Mouse (Mus musculus): Measurements from ENCODE around the gene Tktl2.

Gene Tktl2

GRCm38 (mm10) chr8:66511537-66511936, at the start of gene Tktl2:
Gene Tktl2 (plus strand): TSS chr8:66511756.
- no peak for DNase-seq (ENCODE audit: extremely low read depth, insufficient read length, low spot score)

DNA sequence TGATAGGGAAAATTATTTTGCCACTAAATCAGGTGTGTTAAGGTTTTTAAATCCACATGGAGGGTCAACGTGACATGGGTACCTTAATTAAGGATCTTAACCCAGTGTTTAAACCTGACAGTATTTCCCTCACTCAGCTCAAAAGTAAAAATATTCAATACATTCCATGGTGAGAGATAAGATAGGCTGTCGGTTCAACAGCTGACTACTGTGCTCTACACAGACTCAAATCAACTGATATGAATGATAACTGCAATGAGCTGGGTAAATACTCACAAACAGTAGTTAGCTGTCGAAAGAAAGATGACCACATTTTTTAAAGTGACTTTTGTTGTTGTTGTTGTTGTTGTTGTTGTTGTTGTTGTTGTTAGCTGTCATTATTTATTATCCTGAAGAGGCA, 41.7 kb upstream of the Tktl2 start:
- DNase-seq (ENCODE audit: extremely low read depth, insufficient read length, low spot score) = no peak

- no peak for DNase-seq (ENCODE audit: extremely low read depth, insufficient read length, low spot score)
These were observed 34.7 kb upstream of the Tktl2 start for GRCm38 (mm10) chr8:66476880-66477279.

DNA sequence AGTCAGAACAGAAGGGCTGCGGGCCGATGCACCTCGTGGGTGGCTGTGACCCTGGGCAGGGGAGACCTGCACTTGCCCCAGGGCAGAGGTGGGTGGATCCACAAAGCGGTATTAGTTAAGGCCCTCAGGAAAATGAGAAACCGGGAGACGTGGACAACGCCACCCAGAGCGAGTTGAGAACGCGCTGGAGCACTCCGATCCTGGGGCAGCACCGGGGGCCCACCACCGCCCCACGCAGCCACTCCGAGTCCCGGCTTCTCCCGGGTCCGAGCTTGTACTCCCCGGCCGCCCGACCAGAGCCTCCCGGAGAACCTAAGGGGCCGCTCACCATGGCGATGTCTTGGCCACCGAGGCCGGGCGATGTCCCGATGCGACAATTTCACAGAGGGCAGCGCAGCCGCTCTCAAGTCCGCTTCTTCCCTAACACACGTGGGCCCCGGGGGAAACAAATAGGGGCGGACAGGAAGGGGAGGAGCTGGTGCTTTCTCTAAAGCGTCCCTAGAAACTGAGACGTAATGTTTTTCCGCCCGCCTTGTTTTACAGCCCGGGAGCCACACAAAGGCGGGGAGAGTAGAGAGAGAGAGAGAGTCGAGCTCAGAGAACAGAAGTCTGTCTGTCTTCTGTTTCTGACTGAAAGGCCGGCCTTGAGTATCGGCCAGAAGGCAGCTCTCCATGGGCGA, 25.3 kb upstream of the Tktl2 start, which contains the start of gene Tma16:
Gene Tma16 (minus strand): TSS at position 447 of the 680 bp plus-strand sequence.
- DNase-seq (ENCODE audit: extremely low read depth, insufficient read length, low spot score) = peak; percentile 75

- no peak for DNase-seq (ENCODE audit: extremely low read depth, insufficient read length, low spot score)
These were observed 23.0 kb upstream of the Tktl2 start for GRCm38 (mm10) chr8:66488556-66488955.

- DNase-seq (ENCODE audit: extremely low read depth, insufficient read length, low spot score) = no peak
These were observed 20.9 kb upstream of the Tktl2 start for GRCm38 (mm10) chr8:66490624-66491023.

GRCm38 (mm10) chr8:66494496-66494895, 17.1 kb upstream of the Tktl2 start:
- DNase-seq (ENCODE audit: extremely low read depth, insufficient read length, low spot score) = no peak

DNA sequence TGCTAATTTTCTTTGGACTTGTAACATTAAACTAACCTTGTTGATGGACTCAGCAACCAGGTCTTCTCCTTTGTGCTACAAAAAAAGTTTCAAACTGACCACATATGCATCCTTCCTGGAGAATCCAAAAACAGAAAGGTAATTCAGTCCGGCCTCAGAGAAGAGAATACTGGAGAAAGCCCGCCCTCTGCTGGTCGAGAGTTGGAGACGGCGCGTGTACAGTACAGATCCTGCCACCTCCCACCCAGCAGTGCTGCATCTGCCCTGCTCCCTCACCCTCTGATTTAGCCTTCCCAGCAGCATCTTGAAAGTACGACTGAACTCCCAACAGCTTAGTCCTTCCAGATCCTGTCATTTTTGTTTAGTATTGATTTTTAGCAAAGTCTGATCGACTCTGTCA, 15.8 kb upstream of the Tktl2 start:
- DNase-seq (ENCODE audit: extremely low read depth, insufficient read length, low spot score) = no peak

- no peak for DNase-seq (ENCODE audit: extremely low read depth, insufficient read length, low spot score)
These were observed 14.5 kb upstream of the Tktl2 start for GRCm38 (mm10) chr8:66496998-66497577.

DNA sequence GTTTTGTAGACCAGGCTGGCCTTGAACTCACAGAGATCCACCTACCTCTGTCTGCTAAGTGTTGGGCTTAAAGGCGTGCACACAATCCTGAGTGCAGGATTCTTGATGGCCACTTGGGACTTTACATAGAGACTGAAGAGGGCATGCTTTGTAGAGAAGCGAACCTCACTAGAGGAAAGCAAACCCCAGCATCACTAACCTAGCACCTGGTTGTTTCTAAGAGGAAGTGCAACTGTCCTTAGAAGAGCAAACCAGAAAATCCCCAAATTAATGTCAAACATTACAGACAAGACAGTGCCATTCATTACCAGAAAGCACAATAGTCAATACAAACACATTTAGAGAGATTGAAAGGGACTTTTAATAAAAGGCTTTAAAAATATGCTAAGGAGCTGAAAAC, 8.2 kb upstream of the Tktl2 start:
- no peak for DNase-seq (ENCODE audit: extremely low read depth, insufficient read length, low spot score)

DNA sequence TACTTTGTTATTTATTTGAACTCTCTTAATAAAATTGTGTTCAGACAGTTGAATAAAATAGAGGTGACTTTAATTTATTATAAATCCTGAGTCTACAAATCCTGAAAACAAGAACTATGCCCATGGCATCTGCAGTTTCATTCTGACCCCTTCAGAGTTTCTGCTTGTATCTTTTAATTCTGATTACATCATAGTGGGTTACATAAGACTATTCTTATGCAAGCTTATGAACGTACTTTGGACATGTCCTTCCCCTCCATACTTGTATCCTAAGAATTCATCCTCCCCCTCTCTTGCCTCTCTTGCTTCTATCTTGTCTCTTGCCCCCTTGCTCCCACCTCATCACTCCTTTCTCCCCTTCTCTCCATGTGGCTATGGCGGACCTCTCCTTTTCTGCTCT, 7.6 kb downstream of the Tktl2 start:
- no peak for DNase-seq (ENCODE audit: extremely low read depth, insufficient read length, low spot score)

DNA sequence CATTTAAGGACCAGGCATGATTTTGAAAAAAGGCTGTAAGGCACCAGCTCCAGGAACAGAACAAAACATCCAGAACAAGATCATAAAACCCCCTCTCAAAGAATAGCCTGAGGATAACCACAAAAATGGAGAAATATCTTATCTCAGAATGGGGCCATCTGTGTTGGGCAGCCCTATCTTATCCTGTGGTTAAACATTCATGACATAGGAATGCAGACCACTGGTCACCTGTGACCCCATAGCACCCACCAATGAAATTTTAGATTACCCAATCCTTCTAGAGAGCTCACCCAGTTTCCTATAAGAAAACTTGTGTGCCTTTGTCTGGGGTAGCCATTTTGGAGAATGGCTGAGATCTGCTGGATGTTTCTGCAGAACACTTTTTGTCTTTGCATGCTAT, 9.0 kb downstream of the Tktl2 start:
- no peak for DNase-seq (ENCODE audit: extremely low read depth, insufficient read length, low spot score)

DNA sequence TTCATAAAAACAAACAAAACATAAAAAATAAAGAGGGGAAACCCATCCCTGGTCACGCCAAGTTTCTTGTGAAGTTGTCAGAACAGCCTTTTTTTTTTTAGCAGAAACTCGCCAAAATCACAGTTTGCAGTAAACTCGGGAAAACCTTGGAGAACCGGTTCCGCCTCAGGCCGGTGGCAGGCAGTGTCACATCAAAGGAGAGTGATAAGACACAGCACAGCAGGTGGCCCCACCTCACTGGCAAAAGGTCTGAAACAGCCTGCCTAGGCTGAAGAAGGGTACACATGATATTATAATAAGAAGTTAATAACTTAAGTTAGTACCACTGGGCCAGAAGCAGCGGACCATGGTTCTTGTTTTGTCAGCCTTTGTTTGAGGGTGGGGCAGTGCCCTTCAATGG, 38.5 kb downstream of the Tktl2 start:
- no peak for DNase-seq (ENCODE audit: extremely low read depth, insufficient read length, low spot score)
